Mouse (Mus musculus) heart, postnatal 25 days (tissue): ENCODE measurements at regions not wholly inside any gene's neighbourhood (a gene's known extent, or its start where the extent isn't known, plus 50 kb on each side); places are given as distances from the start of the nearest gene placed in this dataset.

ENCODE experiments used
- DNase-seq: peaks from one replicate; pipeline ENCODE4 v3.0.0; 2022; ENCODE audit warnings: low spot score
- intact Hi-C: fragments of 180-260 bp; cut with DNase I; formaldehyde crosslinking; loops from one replicate; pipeline ENCODE4 v1.15.1; 2025

DNA sequence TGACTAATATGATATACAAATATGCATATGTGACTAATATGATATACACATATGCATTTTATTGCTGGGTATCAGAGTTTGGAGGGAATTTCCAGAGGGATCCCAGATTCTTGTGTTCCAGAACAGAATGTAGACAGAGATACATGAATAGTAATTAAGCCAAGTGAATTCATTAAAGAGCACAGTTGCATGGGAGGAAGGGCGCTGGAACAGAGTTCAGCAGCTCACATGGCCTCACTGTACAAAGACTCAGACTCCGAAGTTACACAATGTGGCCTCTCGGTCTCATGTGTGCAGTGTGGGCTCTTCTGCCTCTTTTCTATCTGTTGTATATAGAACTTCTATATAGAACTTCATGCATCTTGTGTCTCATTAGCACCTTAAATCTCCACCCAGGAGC lies 196.8 kb upstream of the Rbfox1 start:
- intact Hi-C loops: no loop called here
- no peak for DNase-seq

DNA sequence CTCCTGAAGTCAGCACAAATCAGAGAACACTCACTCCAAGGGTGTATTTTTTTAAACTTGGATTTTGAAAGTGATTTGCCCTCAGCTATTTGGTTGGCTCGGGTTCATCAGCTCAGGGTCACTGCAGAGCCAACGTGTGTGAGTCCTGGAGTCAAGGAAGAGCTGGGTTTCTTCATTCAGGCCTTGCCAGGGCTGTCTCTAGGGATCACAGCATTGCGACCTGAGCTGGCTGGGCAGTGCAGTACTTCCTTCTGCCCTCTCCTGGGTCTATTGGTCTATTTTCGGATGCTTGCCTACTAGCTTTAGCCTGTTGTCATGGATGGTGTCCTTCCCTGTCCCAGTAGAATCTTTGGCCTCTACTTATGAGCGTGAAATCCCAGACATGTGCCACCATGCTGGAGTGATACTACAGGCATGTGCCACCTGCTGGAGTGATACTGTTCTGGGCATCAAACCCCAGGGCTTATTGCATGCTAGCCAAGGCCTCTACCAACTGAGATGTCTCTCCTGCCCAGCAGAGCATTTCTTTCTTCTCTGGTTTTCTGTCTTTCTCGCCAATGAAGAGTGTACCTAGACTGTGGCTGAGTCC lies 211.7 kb upstream of the Rbfox1 start:
- intact Hi-C loops: no loop called here
- DNase-seq: no peak

DNA sequence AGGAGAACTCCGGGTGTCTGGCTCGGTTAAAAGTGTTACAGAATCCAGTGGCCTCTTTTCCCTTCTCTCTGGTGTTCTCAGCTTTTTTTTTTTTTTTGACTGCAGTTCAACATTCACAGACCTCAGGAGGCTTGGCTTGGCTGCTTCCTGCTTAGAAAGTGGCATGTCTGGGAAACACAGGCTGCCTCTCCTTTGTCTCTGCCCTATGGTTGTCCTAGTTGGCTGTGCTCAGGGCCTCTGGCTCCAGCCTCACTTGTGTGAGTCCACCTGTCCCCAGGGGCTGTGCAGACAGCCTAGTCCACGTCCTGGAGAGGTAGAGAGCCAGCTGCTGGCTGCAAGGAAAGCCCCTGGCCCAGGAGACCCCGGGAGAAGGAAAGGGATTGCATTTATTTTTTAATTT lies 212.3 kb upstream of the Rbfox1 start:
- no peak for DNase-seq
- intact Hi-C loops: no loop called here

DNA sequence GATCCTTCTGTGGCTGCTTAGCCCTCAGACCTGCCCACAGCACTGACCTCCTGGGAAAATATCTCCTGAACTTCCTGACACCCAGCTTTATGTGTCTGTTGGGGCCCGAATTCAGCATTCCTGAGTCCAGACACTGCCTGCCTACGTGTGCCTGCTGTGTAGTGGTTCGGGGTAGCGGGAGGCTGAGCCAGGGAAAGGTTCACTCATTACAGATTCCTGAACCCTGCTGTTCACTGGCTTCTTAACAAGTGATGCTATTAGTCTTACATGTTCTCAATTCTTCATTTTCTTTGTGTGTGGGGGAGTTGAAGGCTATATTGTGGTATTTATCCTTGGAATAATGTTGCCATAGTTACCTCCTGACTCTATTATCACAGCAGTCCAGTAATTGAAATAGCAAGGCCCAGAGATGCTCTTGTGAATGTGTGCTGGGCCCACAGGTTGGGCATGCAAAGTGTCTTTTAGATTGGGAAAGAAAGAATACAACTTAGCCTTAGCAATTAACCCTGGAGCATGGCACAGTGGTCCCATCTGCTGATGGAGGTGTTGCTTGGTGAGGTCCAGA lies 216.7 kb upstream of the Rbfox1 start:
- intact Hi-C loops: no loop called here
- DNase-seq: no peak

DNA sequence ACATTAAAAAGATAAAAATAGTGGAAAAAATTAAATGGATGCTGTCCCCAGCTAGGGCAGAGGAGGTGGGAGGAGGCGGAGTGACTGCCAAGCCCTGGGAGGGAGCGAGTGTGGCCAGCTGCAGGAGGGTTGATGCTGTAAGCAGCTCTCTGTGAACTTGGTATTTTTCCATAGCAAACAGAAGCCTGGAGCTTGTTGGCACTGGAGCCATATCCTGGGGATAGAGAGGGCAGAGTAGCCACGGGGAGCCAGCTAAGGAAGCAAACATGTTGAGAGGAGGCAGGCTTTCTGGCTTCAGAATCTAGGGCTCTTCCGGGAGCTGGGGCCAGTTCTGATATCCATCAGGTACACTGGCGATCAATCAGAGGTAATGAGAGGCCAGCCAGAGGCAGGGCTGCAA lies 223.2 kb upstream of the Rbfox1 start:
- no peak for DNase-seq
- intact Hi-C loops: no loop called here

DNA sequence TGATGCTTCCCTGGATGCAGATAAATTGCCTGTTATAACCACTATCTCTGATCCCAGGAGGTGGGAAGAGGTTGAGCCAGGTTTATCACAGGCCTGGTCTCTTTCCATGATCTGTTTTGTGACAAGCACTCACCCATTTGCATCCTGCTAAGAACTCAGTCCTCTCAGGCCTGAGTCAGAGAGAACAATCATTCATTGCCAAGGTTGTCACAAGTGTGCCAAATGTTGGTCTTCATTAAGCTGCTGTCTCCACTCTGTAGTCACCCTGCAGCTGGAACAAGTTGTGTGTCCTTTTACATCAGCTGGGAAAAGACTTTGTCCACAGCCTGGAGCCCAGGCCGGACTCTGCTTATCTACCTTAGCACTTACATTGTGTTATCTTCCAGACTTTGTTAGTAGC lies 233.6 kb upstream of the Rbfox1 start:
- intact Hi-C loops: no loop called here
- DNase-seq: no peak

DNA sequence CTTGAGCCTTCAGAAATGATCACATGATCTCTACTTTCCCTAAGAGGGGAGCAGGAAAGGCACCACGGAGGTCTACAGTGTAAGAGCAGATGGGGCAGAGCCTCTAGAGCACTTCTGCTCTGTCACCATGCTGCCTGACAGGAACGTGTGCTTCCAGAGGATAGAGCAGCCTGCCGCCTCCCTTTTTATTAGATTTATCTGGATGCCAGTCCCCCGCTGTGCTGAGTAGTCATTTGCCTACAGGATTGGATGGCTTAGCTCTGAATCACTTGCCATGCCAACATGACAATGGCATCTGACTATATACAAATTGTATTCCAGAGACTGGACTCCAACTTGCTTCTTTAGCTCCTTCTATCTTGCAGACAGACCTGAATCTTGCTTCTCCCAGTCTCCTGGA lies 234.2 kb upstream of the Rbfox1 start:
- DNase-seq: no peak
- intact Hi-C loops: no loop called here

DNA sequence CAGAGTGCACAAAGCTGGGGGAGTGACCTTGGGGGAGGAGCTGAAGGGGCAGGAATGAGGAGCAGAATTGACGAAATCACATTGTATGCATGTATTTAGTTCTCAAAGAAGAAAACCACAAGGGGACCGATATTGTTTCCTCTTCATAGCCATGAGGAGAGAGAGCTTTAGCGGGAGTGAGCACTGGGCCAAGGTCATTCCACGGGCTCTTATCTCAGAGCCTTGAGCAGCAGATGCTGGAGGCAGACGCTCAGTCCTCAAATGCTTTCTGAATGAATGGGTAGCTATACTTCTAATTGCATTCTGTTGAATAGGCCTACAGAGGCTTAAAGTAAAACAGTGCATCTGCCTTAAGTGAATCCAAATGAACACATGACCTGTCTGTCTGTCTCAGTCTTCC lies 245.2 kb upstream of the Rbfox1 start:
- intact Hi-C loops: no loop called here
- DNase-seq: no peak

DNA sequence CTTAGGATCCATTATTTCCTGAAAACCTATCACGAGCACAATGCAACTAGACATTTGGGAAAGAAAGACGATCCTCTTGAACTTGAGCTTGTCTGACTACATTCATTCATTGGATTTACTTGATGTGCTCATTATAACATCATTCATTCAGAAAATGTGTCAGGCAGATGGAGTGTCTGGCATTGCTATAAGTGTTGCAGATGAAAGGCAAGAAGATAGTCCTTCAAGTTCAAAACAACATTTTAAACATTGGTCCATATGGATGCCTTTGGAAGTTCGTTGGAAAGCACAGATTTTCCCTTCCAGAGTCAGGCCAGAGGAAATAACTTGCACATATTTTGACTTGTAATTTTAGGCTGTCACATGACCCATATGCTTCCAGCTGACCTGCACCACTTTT lies 255.2 kb upstream of the Rbfox1 start:
- no peak for DNase-seq
- intact Hi-C loops: no loop called here

DNA sequence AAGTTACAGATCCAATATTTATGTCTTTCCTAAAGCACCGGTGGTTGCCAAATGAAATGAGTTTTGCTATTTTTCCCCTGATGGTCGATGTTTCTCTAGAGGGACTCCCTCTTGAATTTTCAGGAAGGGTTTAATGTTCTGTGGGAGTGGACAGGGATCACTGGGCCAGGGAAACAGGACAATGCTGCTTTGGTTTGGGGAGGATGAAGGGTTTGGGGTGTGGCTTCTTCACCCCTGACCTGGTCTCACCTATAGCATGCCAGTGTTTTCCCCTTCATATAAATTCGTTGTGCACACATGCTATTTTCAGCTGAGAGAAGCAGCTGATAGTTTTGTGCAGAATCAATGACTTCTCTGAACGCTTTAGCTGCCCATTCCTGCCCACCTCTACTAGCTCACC lies 257.2 kb upstream of the Rbfox1 start:
- intact Hi-C loops: no loop called here
- DNase-seq: no peak

DNA sequence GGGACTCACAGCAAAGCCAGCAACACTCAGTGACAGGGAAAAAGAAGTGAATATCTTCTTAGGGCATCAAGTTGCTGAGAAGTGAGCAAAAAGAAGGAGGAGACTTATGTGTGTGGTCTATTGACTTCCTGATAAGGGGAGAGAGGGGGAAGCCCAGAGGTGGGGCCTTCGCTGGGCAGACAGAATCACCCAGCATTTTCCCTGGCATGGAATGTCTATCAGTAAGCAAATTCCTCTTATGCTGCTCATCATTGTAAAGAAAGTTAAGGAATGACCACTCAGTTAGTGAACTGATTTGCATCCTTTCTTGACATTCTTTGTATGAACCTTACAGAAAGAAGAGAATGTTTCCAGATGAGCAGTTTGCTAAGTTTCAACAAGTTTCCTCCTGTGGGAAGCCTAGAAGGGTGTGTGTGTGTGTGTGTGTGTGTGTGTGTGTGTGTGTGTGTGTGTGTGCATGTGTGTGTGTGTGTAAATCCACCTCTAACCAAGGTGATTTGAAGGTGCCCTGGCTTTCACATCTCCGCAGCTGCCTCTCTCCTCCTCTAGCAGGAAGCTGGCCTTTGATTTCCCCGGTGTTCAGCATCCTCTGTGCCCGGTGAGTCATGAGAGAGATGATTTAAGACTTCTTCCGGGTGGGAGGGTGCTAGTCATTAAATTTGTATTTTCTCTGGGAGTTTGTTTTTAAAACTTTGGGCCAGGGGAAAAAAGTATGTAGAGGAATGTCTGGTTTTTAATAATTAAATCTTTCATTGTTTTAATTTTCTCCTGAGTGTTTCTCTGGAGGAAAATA lies 257.8 kb upstream of the Rbfox1 start:
- intact Hi-C loops: no loop called here
- no peak for DNase-seq

DNA sequence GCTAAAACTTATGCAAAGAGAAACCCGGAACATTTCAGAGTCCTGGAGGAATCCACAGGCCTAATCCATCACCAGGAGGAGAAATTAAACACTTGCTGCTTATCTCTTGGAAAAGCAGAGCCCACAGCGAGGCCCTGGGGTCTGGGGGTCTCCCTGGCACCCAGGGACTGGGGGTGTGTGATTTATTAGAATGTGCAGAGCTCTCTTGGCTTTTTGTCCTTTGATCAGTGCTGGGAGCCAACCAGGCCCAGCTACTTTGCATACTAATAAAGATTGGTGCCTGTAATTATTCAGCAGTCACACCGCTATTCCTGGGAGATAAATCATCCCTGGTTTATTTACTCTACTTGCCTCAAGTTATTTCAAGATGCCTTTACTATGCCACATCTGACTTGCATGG lies 260.0 kb upstream of the Rbfox1 start:
- no peak for DNase-seq
- intact Hi-C loops: no loop called here

DNA sequence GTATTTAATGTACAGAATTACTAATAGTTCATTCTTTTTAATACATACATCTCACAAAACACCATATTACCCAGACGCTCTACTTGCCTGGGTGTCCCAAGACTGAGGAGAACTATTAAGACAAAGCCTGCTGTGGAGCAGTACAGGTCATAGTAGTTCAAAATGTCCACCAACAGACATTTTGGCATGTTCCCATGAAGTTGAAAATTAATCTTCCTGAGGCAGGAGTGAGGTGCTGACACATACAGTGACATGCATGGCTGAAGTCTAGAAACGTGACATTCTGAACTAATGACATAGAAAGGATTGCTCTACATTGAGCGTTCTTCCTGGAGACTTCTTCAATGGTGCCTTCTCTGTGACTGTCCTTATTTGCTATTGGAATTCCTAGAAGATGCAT lies 264.6 kb upstream of the Rbfox1 start:
- intact Hi-C loops: no loop called here
- no peak for DNase-seq

DNA sequence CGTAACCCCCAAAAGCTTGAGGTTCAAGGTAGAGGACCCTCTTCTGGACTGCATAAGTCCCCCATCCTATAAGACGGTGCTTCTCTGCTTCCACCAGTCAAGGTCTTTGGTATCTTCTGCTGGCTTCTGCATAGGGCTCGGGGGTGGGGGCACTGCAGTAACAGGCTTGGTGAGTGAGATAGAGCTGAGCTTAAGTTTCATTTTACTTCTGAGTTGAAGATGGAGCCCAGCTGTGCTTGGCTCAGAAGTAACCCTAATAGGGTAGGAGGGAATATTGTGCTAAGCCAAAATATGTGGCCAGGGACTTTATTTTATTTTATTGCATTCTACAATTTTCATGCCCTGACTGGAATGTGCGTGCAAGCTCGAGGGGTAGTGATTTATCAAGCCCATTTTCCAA lies 268.8 kb upstream of the Rbfox1 start:
- intact Hi-C loops: no loop called here
- no peak for DNase-seq

DNA sequence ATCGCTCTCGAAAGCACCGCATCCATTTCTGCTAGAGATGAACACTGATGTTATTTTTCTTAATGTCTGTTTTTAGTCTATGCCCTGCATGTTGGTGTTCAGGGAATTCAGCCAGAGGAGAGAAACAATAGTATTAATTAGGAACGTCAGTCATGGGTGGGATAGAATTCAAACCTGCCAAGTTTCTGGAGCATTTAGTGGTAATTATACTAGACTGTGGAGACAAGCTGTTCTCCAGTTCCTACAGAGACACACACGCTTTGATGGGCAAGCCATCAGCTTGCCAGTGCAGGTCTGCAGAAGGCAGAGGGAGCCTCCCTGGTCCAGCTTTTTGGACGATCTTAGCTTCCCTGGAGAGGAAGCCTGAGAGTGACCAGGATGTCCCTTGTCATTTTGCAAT lies 289.8 kb upstream of the Rbfox1 start:
- no peak for DNase-seq
- intact Hi-C loops: no loop called here

DNA sequence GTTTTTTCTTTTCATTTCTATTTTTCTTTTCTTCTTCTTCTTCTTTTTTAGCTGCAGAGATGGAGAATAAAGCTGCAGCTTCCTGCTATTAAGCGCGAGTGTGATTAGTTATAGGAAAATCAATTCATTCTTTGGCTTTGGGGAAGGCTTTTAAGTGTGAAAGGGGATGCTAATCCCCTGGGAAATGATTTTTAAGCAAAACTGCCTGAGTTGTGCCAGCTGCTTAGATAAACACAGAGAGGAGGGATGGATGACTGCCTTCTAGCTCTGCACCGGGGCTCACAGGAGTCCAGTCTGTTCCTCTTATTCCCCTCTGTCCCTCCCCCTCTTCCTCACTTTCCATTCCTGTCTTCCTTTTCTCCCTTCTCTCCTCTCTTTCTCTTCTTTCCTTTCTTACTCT lies 306.8 kb upstream of the Rbfox1 start:
- no peak for DNase-seq
- intact Hi-C loops: no loop called here

DNA sequence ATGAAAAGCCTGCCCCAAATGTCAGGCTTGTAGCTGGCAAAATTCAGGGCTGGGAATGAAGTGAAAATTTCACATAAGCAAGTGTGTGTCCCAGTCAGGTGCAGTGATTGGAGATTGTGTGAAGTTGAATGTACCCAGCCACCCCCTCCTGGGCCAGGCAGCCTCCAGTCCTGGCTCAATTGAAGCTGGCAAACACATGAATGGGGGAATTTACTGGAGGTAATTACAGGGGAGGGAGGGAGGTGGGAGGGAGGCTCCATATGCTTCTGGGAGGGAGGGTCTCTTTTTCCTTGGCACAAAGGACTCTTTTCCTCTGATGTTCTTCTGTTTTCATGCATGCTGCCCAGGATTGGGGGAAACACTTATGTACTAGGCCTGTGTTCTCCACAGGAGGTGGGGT lies 312.4 kb upstream of the Rbfox1 start:
- DNase-seq: no peak
- intact Hi-C loops: no loop called here

DNA sequence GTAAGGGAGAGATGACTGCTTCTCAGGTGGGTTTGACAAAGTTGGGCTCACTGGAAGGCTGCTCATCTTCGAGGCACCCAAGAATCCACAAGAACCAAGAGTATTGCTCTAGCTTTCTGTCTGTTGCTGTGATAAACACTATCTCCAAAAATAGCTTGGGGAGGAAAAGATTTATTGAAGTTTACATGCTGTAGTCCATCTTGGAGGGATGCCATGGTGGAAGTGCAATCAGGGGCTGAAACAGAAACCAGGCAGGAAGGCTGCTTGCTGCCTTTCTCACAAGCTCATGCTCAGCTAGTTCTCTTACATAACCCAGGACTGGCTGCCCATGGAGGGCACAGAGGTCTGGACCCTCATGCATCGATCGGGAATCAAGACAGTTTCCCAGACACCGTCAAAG lies 314.5 kb upstream of the Rbfox1 start:
- DNase-seq: no peak
- intact Hi-C loops: no loop called here

DNA sequence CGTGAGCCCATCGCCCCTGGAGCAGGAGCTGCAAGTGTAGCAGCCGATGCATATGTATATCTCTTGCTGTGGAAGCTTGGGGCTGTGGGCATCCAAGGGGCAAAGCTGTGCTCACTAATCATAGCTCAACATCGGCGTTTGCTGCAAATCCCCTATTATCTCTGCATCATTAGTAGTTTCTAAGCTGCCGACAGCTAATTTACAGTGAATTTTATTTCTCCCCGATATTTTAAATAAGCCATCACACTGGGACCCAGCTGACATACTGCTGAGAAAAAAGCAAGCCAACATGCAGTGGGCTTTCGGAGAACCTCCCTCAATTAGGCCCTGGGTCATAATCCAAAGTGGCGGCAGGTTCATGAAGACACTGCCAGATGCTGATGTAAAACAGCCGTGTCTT lies 313.3 kb upstream of the Eef2kmt start:
- DNase-seq: no peak

DNA sequence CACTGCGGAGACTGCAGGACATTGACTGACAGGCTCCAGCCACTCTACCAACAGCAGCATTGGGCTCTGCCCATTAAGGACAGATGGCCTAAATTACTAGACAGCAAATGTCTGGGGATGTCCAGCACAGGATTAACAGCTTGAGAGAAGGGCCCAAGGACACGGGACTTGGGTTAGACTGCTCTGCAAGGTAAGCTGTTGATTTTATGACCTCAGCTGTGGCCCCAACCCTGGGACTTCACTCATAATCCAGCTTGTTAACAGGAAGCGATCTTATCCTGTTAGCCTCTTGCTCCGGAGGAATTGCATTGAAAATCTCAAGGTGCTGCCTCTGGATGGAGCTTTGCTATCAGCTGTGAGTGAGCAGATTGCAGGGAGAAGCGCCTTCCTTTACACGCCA lies 293.2 kb upstream of the Eef2kmt start:
- intact Hi-C loops: no loop called here
- DNase-seq: no peak

More for the DNA sequence above, 313.3 kb upstream of the Eef2kmt start:
- intact Hi-C loops: no loop called here

DNA sequence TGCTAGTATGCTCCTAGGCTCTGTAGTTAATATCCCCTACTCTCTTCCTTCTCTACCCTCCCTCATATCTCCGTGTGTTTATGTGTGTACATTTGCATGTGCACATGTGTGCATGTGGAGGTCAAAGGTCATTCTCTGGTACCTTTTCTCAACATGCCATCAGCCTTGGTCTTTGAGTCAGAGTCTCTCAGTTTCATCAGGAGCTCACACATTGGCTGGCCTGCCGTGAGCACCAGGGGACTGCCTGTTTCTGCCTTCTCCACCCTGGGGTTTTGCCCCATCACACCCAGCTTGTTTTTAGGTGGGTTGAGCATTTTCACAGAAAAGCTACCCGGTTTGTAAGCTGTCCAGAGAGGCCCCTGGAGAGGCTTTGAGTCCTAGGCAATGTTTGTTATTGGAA lies 292.8 kb upstream of the Eef2kmt start:
- no peak for DNase-seq
- intact Hi-C loops: no loop called here

DNA sequence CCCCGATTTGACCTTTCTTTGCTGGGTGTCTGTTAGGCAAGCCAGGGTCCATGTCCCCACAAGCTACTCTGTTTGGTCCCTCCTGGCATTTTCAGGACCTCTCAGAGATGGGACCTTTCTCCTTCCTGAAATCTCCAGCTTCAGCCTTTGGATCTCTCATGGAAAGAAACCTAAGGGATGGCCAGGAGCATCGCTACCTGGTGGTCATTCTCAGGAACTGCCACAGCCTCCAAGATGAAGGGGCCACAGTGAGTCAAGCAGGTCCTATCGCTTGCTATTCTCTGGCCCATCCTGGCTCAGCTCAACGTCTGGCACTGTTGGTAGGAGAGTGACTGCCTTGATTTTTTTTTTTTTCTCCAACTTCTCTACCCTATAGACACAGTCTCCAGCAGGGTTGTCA lies 291.0 kb upstream of the Eef2kmt start:
- no peak for DNase-seq
- intact Hi-C loops: no loop called here
